Mouse (Mus musculus): ENCODE results near the gene Kcnh3. TPM values are rescaled to one million over a fixed set of nuclear protein-coding genes. Genes with fewer than 3 reads are reported as not detected.
A peak's percentile ranks its signal among the peaks of the same experiment; 100 is the strongest.

Kcnh3 gene
- total RNA-seq (2017) = not detected in 2 replicates

DNA sequence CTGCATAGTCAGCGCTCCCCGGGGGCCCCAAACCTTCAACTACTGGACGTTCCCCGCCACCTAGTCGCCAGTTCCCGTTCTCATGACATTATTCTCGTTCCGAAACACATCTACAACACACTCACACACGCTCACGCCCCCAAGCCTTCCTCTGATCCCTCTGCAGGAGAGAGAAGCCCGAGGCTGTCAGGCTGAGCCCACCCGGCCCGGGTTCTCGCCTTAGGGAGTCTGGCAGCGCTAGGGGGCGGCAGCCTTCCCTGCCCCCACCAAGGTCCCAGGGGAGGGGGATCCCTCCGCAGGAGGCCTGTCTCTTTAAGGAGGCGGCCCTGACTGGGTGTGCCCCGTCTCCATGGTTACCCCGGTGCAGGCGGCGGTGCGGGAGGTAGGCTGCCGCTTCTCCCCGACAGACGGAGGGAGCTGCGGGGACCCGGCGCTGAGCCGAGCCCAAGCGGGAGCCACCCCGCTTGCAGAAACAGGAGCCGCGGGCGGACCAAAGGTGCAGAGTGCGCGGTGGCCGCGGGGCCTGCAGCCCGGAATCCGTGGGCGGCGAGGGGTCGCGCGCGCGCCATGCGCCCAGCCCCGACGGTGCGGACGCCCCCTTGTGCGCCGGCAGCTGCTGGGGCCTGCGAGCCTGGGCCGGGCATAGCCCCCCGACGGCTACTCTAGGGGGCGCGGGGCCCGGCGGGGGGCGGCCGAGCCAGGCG is at the start of gene Kcnh3:
Kcnh3 (plus strand) TSS at position 654 of the 704 bp plus-strand sequence.
- ATAC-seq (replicated peaks in 1 of 2; ENCODE audit: insufficient read depth in 1 of 2, low FRiP score in 2 of 2, low TSS enrichment in 1 of 2, low read depth in 1 of 2, poor library complexity in 2 of 2, severe bottlenecking in 2 of 2) = peak; percentile 12 to 20; a peak in 1 of 4 replicates

- ATAC-seq (replicated peaks in 1 of 2; ENCODE audit: insufficient read depth in 1 of 2, low FRiP score in 2 of 2, low TSS enrichment in 1 of 2, low read depth in 1 of 2, poor library complexity in 2 of 2, severe bottlenecking in 2 of 2) = no peak
Observed at GRCm38 (mm10) chr15:99179639-99180038, 45.0 kb upstream of the Kcnh3 start.

- no peak for ATAC-seq (replicated peaks in 1 of 2; ENCODE audit: insufficient read depth in 1 of 2, low FRiP score in 2 of 2, low TSS enrichment in 1 of 2, low read depth in 1 of 2, poor library complexity in 2 of 2, severe bottlenecking in 2 of 2)
Observed at GRCm38 (mm10) chr15:99184217-99184914, 40.3 kb upstream of the Kcnh3 start.

DNA sequence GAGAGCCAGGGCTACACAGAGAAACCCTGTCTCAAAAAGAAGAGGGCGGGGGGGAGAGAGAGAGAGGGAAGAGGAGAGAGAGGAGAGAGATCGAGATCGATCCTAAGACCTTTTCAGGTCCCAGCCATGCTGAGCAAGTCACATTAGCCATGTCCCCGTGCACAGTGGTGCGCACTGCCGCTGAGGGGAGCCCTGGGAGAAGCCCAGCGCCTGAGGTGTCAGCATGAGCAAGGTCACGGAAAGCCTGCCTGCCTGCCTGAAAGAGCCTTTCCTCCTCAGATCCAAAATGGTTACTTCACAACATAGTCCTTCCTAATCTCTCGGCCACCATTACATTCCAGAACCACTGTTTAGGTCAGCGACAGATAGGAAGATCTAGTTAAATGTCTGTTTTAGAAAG is 30.3 kb upstream of the Kcnh3 start:
- no peak for ATAC-seq (replicated peaks in 1 of 2; ENCODE audit: insufficient read depth in 1 of 2, low FRiP score in 2 of 2, low TSS enrichment in 1 of 2, low read depth in 1 of 2, poor library complexity in 2 of 2, severe bottlenecking in 2 of 2)

- ATAC-seq (replicated peaks in 1 of 2; ENCODE audit: insufficient read depth in 1 of 2, low FRiP score in 2 of 2, low TSS enrichment in 1 of 2, low read depth in 1 of 2, poor library complexity in 2 of 2, severe bottlenecking in 2 of 2) = no peak
Observed at GRCm38 (mm10) chr15:99195043-99195442, 29.6 kb upstream of the Kcnh3 start.

GRCm38 (mm10) chr15:99198761-99199160 is 25.9 kb upstream of the Kcnh3 start:
- no peak for ATAC-seq (replicated peaks in 1 of 2; ENCODE audit: insufficient read depth in 1 of 2, low FRiP score in 2 of 2, low TSS enrichment in 1 of 2, low read depth in 1 of 2, poor library complexity in 2 of 2, severe bottlenecking in 2 of 2)

- no peak for ATAC-seq (replicated peaks in 1 of 2; ENCODE audit: insufficient read depth in 1 of 2, low FRiP score in 2 of 2, low TSS enrichment in 1 of 2, low read depth in 1 of 2, poor library complexity in 2 of 2, severe bottlenecking in 2 of 2)
Observed at GRCm38 (mm10) chr15:99205959-99206358, 18.7 kb upstream of the Kcnh3 start.

- ATAC-seq (replicated peaks in 1 of 2; ENCODE audit: insufficient read depth in 1 of 2, low FRiP score in 2 of 2, low TSS enrichment in 1 of 2, low read depth in 1 of 2, poor library complexity in 2 of 2, severe bottlenecking in 2 of 2) = no peak
Observed at GRCm38 (mm10) chr15:99213183-99213582, 11.5 kb upstream of the Kcnh3 start.

DNA sequence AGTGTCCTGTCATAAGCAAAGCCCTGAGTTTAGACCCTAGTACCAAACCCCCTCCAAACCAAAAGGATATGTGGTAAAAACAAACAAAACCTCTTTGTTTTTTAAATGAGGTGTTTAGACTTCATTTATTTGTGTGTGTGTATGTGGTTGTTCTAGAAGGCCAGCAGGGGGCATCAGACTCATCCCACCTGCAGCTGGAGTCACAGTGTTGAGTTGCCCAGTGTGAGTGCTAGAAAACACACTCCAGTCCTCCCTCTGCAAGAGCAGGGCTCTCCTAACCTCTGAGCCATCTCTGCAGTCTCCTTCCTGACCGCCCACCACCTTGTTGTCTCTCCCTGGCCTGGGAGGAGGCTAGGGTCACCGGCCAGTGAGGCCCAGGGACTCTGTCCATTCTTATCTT is 9.7 kb upstream of the Kcnh3 start:
- ATAC-seq (replicated peaks in 1 of 2; ENCODE audit: insufficient read depth in 1 of 2, low FRiP score in 2 of 2, low TSS enrichment in 1 of 2, low read depth in 1 of 2, poor library complexity in 2 of 2, severe bottlenecking in 2 of 2) = no peak

- no peak for ATAC-seq (replicated peaks in 1 of 2; ENCODE audit: insufficient read depth in 1 of 2, low FRiP score in 2 of 2, low TSS enrichment in 1 of 2, low read depth in 1 of 2, poor library complexity in 2 of 2, severe bottlenecking in 2 of 2)
Observed at GRCm38 (mm10) chr15:99215741-99216463, 8.8 kb upstream of the Kcnh3 start.

- ATAC-seq (replicated peaks in 1 of 2; ENCODE audit: insufficient read depth in 1 of 2, low FRiP score in 2 of 2, low TSS enrichment in 1 of 2, low read depth in 1 of 2, poor library complexity in 2 of 2, severe bottlenecking in 2 of 2) = no peak
Observed at GRCm38 (mm10) chr15:99217630-99218029, 7.0 kb upstream of the Kcnh3 start.

GRCm38 (mm10) chr15:99221315-99221952 is 3.2 kb upstream of the Kcnh3 start:
- ATAC-seq (replicated peaks in 1 of 2; ENCODE audit: insufficient read depth in 1 of 2, low FRiP score in 2 of 2, low TSS enrichment in 1 of 2, low read depth in 1 of 2, poor library complexity in 2 of 2, severe bottlenecking in 2 of 2) = no peak

- no peak for ATAC-seq (replicated peaks in 1 of 2; ENCODE audit: insufficient read depth in 1 of 2, low FRiP score in 2 of 2, low TSS enrichment in 1 of 2, low read depth in 1 of 2, poor library complexity in 2 of 2, severe bottlenecking in 2 of 2)
Observed at GRCm38 (mm10) chr15:99222794-99223584, 1.7 kb upstream of the Kcnh3 start.

DNA sequence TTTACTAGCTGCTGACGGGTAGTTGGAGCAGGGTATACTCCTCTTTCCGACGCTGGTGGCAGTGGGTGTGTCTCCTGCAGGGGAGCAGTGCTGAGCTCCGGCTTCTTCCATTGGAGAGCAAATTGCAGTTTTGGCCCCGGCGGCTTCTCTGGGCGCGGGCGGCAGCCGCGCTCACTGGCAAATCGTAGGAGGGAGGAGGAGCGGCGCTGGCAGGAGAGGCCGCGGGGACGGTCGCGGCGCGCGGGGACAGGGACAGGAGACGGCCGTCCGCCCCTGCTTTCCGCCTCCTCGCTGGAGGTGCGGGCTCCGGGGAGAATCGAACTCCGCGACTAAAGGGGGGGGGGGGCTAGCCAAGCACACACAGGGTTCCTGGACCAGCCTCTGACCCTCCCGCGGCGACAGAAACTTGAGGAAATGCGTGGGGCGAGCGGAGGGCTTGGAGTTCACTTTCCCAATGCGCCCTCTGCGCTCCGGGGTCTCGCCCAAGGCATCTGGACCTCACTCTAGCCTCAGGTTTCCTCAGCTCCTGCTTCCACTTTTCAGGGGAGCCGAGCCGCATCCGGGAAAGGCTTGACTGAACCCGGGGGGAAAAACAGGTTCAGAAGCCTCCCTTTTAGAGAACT is 965 bp upstream of the Kcnh3 start:
- ATAC-seq (replicated peaks in 1 of 2; ENCODE audit: insufficient read depth in 1 of 2, low FRiP score in 2 of 2, low TSS enrichment in 1 of 2, low read depth in 1 of 2, poor library complexity in 2 of 2, severe bottlenecking in 2 of 2) = no peak

- ATAC-seq (replicated peaks in 1 of 2; ENCODE audit: insufficient read depth in 1 of 2, low FRiP score in 2 of 2, low TSS enrichment in 1 of 2, low read depth in 1 of 2, poor library complexity in 2 of 2, severe bottlenecking in 2 of 2) = no peak
Observed at GRCm38 (mm10) chr15:99225081-99225810, 585 bp downstream of the Kcnh3 start.

- ATAC-seq (replicated peaks in 1 of 2; ENCODE audit: insufficient read depth in 1 of 2, low FRiP score in 2 of 2, low TSS enrichment in 1 of 2, low read depth in 1 of 2, poor library complexity in 2 of 2, severe bottlenecking in 2 of 2) = no peak
Observed at GRCm38 (mm10) chr15:99226090-99226489, 1.4 kb downstream of the Kcnh3 start.
